Mouse (Mus musculus) spleen, postnatal 36 days (tissue): ENCODE measurements around the gene Crygb.
"Not testable (repeated sequence)": the region's sequence is repeated elsewhere in the genome, so short reads cannot be mapped to it uniquely, and the experiment has no call there.

ENCODE experiments used
- DNase-seq, 2 experiments: peaks; one replicate each; pipeline ENCODE4 v3.0.0; 2022; ENCODE audit warnings: low spot score in 2 of 2, mixed read lengths in 1 of 2

Crygb gene

GRCm38 (mm10) chr1:65073589-65073988, 8.5 kb downstream of the Crygb start, which contains the start of gene Crygc:
Gene Crygc (minus strand): TSS chr1:65073689.
- DNase-seq = no peak

GRCm38 (mm10) chr1:65067842-65068241, 14.2 kb downstream of the Crygb start:
- no peak for DNase-seq

- no peak for DNase-seq
Observed at GRCm38 (mm10) chr1:65064201-65064600, 17.9 kb downstream of the Crygb start.

- DNase-seq = no peak
Observed at GRCm38 (mm10) chr1:65063352-65063751, 18.7 kb downstream of the Crygb start, which contains the start of gene Crygd. Gene Crygd (minus strand): TSS chr1:65063452.

GRCm38 (mm10) chr1:65052140-65052539, 29.9 kb downstream of the Crygb start:
- no peak for DNase-seq

- no peak for DNase-seq
Observed at GRCm38 (mm10) chr1:65051696-65052095, 30.4 kb downstream of the Crygb start.

- not testable (repeated sequence) for DNase-seq
Observed at GRCm38 (mm10) chr1:65050952-65051351, 31.1 kb downstream of the Crygb start, which contains the start of gene Cryge. Gene Cryge (minus strand): TSS chr1:65051149.

GRCm38 (mm10) chr1:65048781-65049180, 33.3 kb downstream of the Crygb start:
- DNase-seq = no peak

- no peak for DNase-seq
Observed at GRCm38 (mm10) chr1:65046401-65047109, 35.5 kb downstream of the Crygb start.

GRCm38 (mm10) chr1:65043433-65043832, 38.7 kb downstream of the Crygb start:
- no peak for DNase-seq

GRCm38 (mm10) chr1:65041837-65042236, 40.3 kb downstream of the Crygb start:
- no peak for DNase-seq

GRCm38 (mm10) chr1:65040806-65041205, 41.3 kb downstream of the Crygb start:
- no peak for DNase-seq

- no peak for DNase-seq
Observed at GRCm38 (mm10) chr1:65039679-65040078, 42.4 kb downstream of the Crygb start.

- DNase-seq = no peak
Observed at GRCm38 (mm10) chr1:65037542-65037941, 44.5 kb downstream of the Crygb start.

- no peak for DNase-seq
Observed at GRCm38 (mm10) chr1:65035513-65035912, 46.6 kb downstream of the Crygb start.

- no peak for DNase-seq
Observed at GRCm38 (mm10) chr1:65032641-65033040, 49.4 kb downstream of the Crygb start, which contains the start of gene Akr1cl. Gene Akr1cl (minus strand): TSS chr1:65032759.
